Mouse (Mus musculus) heart, adult 8-10 months (tissue): ENCODE measurements at regions not wholly inside any gene's neighbourhood (a gene's known extent, or its start where the extent isn't known, plus 50 kb on each side); places are given as distances from the start of the nearest gene placed in this dataset.

Experiments used
- DNase-seq: peaks from one replicate; pipeline ENCODE4 v3.0.0; 2022; ENCODE audit warnings: low spot score

- DNase-seq = no peak
Observed at GRCm38 (mm10) chr16:77322338-77322737, 279.6 kb downstream of the Gm11146 start.

- DNase-seq = no peak
Observed at GRCm38 (mm10) chr16:77318150-77318549, 283.7 kb downstream of the Gm11146 start.

GRCm38 (mm10) chr16:77315354-77315753 is 286.5 kb downstream of the Gm11146 start:
- peak; percentile 26 for DNase-seq

- no peak for DNase-seq
Observed at GRCm38 (mm10) chr16:77313195-77313594, 288.7 kb downstream of the Gm11146 start.

- DNase-seq = no peak
Observed at GRCm38 (mm10) chr16:77301270-77302171, 288.0 kb downstream of the Usp25 start.

- no peak for DNase-seq
Observed at GRCm38 (mm10) chr16:77300572-77301213, 287.2 kb downstream of the Usp25 start.

- DNase-seq = no peak
Observed at GRCm38 (mm10) chr16:77295574-77296355, 282.3 kb downstream of the Usp25 start.

- no peak for DNase-seq
Observed at GRCm38 (mm10) chr16:77292317-77292771, 278.8 kb downstream of the Usp25 start.

GRCm38 (mm10) chr16:77291723-77292316 is 278.3 kb downstream of the Usp25 start:
- DNase-seq = no peak

- no peak for DNase-seq
Observed at GRCm38 (mm10) chr16:77284205-77284604, 270.7 kb downstream of the Usp25 start.

- no peak for DNase-seq
Observed at GRCm38 (mm10) chr16:77279916-77280315, 266.4 kb downstream of the Usp25 start.

- no peak for DNase-seq
Observed at GRCm38 (mm10) chr16:77279495-77279894, 266.0 kb downstream of the Usp25 start.

GRCm38 (mm10) chr16:77273306-77273705 is 259.8 kb downstream of the Usp25 start:
- DNase-seq = no peak

- peak; percentile 3 for DNase-seq
Observed at GRCm38 (mm10) chr16:77268926-77269325, 255.4 kb downstream of the Usp25 start.

GRCm38 (mm10) chr16:77267679-77268078 is 254.2 kb downstream of the Usp25 start:
- no peak for DNase-seq

GRCm38 (mm10) chr16:77252349-77252748 is 238.8 kb downstream of the Usp25 start:
- peak; percentile 13 for DNase-seq

- DNase-seq = no peak
Observed at GRCm38 (mm10) chr16:77251422-77251821, 237.9 kb downstream of the Usp25 start.

GRCm38 (mm10) chr16:77240876-77241275 is 227.4 kb downstream of the Usp25 start:
- no peak for DNase-seq

- no peak for DNase-seq
Observed at GRCm38 (mm10) chr16:77239176-77239790, 225.8 kb downstream of the Usp25 start.

GRCm38 (mm10) chr16:77238358-77239175 is 225.1 kb downstream of the Usp25 start:
- DNase-seq = no peak
